Mouse (Mus musculus) stomach, postnatal 0 days (tissue): ENCODE results near the gene Irf6. TPM values are rescaled to one million over a fixed set of nuclear protein-coding genes. Genes with fewer than 3 reads are reported as not detected.

Experiments
- ATAC-seq: fragments of 200-750 bp; cut with Nextera tagmentation; 2 replicates; pipeline ENCODE4 v1.8.0; 2017; ENCODE audit not compliant: low FRiP score, low TSS enrichment
- DNase-seq: peaks from one replicate; pipeline ENCODE4 v3.0.0-alpha.2; 2016; ENCODE audit warnings: low spot score
- H3K27ac ChIP-seq: fragments of 300-500 bp; sonication (generic); replicated peaks from 2 replicates; pipeline ENCODE4 v1.5.1; 2014; ENCODE audit warnings: mild to moderate bottlenecking, control low read depth
- H3K27me3 ChIP-seq: fragments of 300-500 bp; sonication (generic); 2 replicates; pipeline ENCODE4 v1.6.1; 2014; ENCODE audit warnings: low read length; ENCODE audit not compliant: control insufficient read depth, insufficient read depth
- H3K36me3 ChIP-seq: fragments of 300-500 bp; sonication (generic); 2 replicates; pipeline ENCODE4 v1.6.1; 2014; ENCODE audit warnings: low read length, mixed read lengths; ENCODE audit not compliant: control insufficient read depth, insufficient read depth
- H3K4me1 ChIP-seq: fragments of 300-500 bp; sonication (generic); replicated peaks from 2 replicates; pipeline ENCODE4 v1.6.1; 2014; ENCODE audit warnings: antibody characterized with exemption; ENCODE audit not compliant: control insufficient read depth, insufficient read depth
- H3K4me2 ChIP-seq: fragments of 300-500 bp; sonication (generic); replicated peaks from 2 replicates; pipeline ENCODE4 v1.6.1; 2014; ENCODE audit warnings: low read depth, mild to moderate bottlenecking, control low read depth, moderate library complexity
- H3K4me3 ChIP-seq: fragments of 300-500 bp; sonication (generic); 2 replicates; pipeline ENCODE4 v1.5.1; 2014; ENCODE audit warnings: low read depth, low read length, control low read depth
- H3K9ac ChIP-seq: fragments of 300-500 bp; sonication (generic); 2 replicates; pipeline ENCODE4 v1.6.1; 2014; ENCODE audit warnings: mild to moderate bottlenecking, low read length, control low read depth, mixed read lengths
- H3K9me3 ChIP-seq: fragments of 300-500 bp; sonication (generic); 2 replicates; pipeline ENCODE4 v1.6.1; 2016; ENCODE audit warnings: low read length; ENCODE audit not compliant: control insufficient read depth
- CTCF ChIP-seq: IDR thresholded peaks from 2 replicates; pipeline ENCODE4 v1.5.1; 2016; ENCODE audit warnings: antibody characterized with exemption, low read depth, mild to moderate bottlenecking, moderate library complexity
- EP300 ChIP-seq: optimal IDR thresholded peaks from 2 replicates; pipeline ENCODE3; 2016; ENCODE audit warnings: antibody characterized with exemption
- WGBS: fragments of 180-500 bp; shearing (Covaris S2); extraction: QIAGEN DNeasy Blood & Tissue Kit; methylation state at CpG from one replicate; pipeline ENCODE4 v1.1.7; 2014; 5-methylcytosine and 5-hydroxymethylcytosine counted together
- polyA plus RNA-seq: library from polyadenylated mRNA; unstranded; fragments of >200 nt; fragmentation: Nextera tagmentation; extraction: Ambion mirVana; gene quantifications from 2 replicates; pipeline ENCODE4 v1.2.1, GENCODE M21; 2015

Gene Irf6
- 40.7 and 45.0 TPM in 2 replicates for polyA plus RNA-seq

DNA sequence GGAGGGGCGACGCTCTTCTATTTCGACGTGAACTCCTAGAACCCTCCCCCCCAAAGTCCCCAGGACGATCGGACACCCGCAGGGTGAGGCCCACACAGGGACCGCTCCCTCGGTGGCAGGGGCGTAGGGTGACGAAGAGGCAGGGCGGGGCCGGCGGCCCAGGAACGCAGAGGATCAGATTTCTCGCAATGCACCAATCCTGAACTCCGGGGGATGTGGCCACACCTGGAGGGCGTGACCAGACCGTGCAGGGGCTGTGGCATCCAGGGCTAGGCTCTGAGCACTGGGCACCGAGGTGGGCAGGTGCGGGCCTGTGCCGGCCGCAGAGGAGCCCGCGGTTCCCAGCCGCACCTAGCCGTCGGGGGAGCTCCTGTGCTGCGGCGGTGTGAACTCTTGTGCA lies at the start of gene Irf6:
Gene Irf6, plus strand, starts transcription at position 240 of the 400 bp plus-strand sequence.
- Histone ChIP-seq H3K4me1 (no peaks in the 10 kb centered on the region; the same call in none of the 2 replicates), H3K4me3 (peak within 1 kb of the TSS; percentile 53), H3K27me3 (no peaks in the 10 kb centered on the region), H3K27ac (peak within 1 kb of the TSS; percentile 89), H3K36me3 (no peaks in the 10 kb centered on the region), H3K4me2 (peak within 1 kb of the TSS; percentile 60), H3K9me3 (no peaks in the 10 kb centered on the region), H3K9ac (peak within 1 kb of the TSS; percentile 68)
- TF ChIP-seq CTCF (0 out of 2 replicates have a peak, but pooled peaks have one; percentile 4), EP300 (no peak)
- DNase-seq = peak; percentile 94
- ATAC-seq = peak; percentile 97
- 1% methylated on average over 27 of the region's 30 CpGs for WGBS

DNA sequence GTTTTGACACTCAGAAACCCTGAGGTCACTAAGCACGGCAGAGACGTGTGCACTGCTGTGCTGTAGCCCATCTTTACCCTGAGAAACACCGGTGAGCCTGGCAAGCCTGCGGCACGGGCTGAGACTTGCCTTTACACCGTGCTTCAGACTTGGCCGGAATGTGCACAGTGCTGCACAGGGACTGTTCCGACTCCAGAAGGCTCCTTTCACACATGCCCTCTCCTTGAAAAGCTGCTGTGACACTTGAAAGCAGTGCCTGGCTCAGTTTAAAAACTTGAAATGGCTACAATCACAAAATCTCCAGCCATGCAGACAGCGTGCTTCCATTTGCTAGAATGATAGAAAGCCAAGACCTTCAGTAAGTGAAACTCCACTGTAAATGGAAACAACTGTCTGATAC lies 40.8 kb upstream of the Irf6 start:
- Histone ChIP-seq H3K4me2 (no peak overlapping the region), H3K36me3 (peaks cover 32% of the 10 kb centered on the region), H3K4me1 (no peaks in the 10 kb centered on the region), H3K4me3 (no peak overlapping the region), H3K27me3 (no peaks in the 10 kb centered on the region), H3K9ac (no peak overlapping the region), H3K27ac (no peak overlapping the region), H3K9me3 (no peaks in the 10 kb centered on the region)
- TF ChIP-seq EP300 = no peak
- no peak for TF ChIP-seq CTCF
- ATAC-seq = no peak
- WGBS = 92% methylated on average over 9 of the region's 9 CpGs
- no peak for DNase-seq

DNA sequence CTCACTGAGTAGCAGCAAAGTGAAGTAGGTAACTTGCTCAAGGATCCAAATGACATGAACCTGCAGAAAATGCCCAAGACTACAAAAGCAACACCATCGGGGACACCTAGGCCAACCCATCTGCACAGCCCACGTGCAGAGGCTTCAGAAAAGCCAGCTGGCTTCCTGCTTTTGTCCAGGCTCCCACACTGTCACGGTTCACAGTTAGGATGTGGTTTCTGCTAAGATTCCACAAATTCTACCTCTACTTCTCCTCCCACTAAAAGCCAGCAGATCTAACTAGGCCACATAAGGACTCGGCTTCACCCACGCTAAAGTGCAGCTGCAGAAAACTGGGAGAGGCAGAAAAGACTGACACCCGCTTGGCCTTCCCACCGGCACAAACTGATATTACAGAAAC lies 30.1 kb upstream of the Irf6 start:
- Histone ChIP-seq H3K4me2 (no peak overlapping the region), H3K9ac (no peak overlapping the region), H3K9me3 (no peaks in the 10 kb centered on the region), H3K36me3 (peaks cover 35% of the 10 kb centered on the region), H3K27me3 (no peaks in the 10 kb centered on the region), H3K4me3 (no peak overlapping the region), H3K4me1 (no peaks in the 10 kb centered on the region), H3K27ac (no peak overlapping the region)
- ATAC-seq (no peak), DNase-seq (no peak)
- 91% methylated on average over 7 of the region's 7 CpGs for WGBS
- no peak for TF ChIP-seq EP300
- no peak for TF ChIP-seq CTCF

DNA sequence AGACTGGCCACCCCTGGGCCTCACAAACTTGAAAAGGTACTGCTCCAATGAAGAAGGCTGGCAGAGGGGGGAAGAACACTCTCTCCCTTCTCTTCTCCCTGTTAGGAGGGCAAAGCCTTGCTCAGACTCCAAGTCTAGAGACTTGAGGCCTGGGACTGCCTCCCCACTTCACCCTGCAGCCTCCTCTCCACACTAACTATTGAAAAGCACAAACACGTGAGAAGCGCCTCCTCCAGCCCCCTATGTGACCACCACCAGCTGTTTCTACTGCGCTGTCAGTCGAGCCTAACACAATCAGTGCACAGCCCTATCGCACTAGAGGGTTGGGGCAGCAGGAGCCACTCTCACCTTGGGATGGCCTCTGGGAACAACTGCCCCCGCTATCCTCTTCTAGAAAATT lies 29.6 kb upstream of the Irf6 start:
- Histone ChIP-seq H3K27me3 (no peaks in the 10 kb centered on the region), H3K27ac (no peak overlapping the region), H3K36me3 (peaks cover 33% of the 10 kb centered on the region), H3K4me3 (no peak overlapping the region), H3K4me1 (no peaks in the 10 kb centered on the region), H3K4me2 (no peak overlapping the region), H3K9me3 (no peaks in the 10 kb centered on the region), H3K9ac (no peak overlapping the region)
- DNase-seq = no peak
- no peak for ATAC-seq
- 98% methylated on average over 6 of the region's 6 CpGs for WGBS
- TF ChIP-seq EP300 = no peak
- TF ChIP-seq CTCF = no peak

DNA sequence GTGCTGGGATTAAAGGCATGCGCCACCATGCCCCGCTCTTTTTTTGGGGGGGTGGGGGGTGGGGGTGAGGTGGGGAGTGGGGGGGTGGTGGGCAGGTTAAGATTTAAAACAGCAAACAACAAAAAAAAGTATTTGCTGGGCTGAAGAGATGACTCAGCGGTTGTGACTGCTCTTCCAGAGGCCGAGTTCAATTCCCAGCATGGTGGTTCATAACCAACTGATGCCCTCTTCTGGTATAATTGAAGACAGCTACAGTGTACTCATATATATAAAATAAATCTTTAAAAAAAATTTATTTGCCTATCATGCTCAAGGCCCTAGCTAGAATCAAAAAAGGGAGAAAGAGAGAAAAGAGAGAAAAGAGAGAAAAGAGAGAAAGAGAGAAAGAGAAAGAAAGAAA lies 27.1 kb upstream of the Irf6 start:
- TF ChIP-seq CTCF = peak; percentile 47
- no peak for TF ChIP-seq EP300
- Histone ChIP-seq H3K27me3 (no peaks in the 10 kb centered on the region), H3K9me3 (no peaks in the 10 kb centered on the region), H3K4me1 (0 out of 2 replicates have a peak, but pooled peaks cover 2% of the 10 kb centered on the region), H3K4me2 (no peak overlapping the region), H3K9ac (no peak overlapping the region), H3K4me3 (no peak overlapping the region), H3K27ac (no peak overlapping the region), H3K36me3 (peaks cover 26% of the 10 kb centered on the region)
- 72% methylated on average over 4 of the region's 4 CpGs for WGBS
- no peak for DNase-seq
- no peak for ATAC-seq

DNA sequence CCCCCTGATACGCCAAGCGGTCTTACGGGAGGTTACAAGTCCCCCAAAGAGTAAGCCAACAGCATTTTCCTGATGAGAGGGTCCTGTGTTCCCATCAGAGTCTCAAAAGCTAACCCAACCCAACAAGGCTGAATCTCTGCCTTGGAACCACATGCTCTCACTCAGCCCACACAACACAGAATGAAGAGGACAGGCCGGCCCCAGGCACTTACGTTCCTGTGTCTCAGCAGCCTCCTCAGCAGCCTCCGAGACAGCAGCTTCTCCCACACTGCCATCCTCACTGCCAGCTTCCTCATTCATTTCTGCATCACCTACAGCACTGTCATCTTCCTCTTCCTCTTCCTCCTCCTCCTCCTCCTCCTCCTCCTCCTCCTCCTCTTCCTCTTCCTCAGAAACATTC lies 24.9 kb upstream of the Irf6 start:
- Histone ChIP-seq H3K4me1 (0 out of 2 replicates have a peak, but pooled peaks cover 2% of the 10 kb centered on the region), H3K36me3 (peaks cover 8% of the 10 kb centered on the region), H3K27ac (no peak overlapping the region), H3K27me3 (no peaks in the 10 kb centered on the region), H3K9me3 (no peaks in the 10 kb centered on the region), H3K4me2 (no peak overlapping the region), H3K9ac (no peak overlapping the region), H3K4me3 (no peak overlapping the region)
- DNase-seq (no peak), ATAC-seq (no peak)
- TF ChIP-seq EP300 (no peak), CTCF (no peak)
- WGBS = 89% methylated on average over 6 of the region's 6 CpGs
